Mouse (Mus musculus): Measurements from ENCODE around the gene Hadha.

DNA sequence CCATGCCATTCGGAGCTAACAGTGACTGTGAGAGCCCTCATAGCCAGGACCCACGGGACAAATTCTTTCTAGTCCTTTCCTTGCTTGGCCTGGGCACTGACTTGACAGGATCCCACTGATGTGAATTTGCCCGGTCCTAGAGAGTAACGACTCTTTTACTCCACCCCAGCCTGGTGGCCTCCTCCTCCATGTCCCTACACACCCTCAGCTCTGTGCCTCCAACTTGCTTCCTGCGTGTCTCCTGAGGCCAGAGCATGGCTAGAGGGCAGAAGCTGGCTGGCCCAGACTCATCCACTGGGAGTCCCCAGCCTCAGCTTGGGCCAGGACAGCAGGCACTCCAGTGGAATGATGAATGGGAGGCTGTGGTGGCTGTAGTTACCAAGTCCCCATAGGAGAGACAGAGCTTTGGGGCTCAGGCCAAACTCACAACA, 47.3 kb downstream of the Hadha start:
- no peak for TF ChIP-seq CTCF (IDR thresholded peaks at IDR 0.05; ENCODE audit: extremely low read depth, insufficient read depth, insufficient read length, insufficient replicate concordance)
- TF ChIP-seq POLR2A (IDR thresholded peaks at IDR 0.05; ENCODE audit: low read depth, low read length), result no peak
